Comparison of ENCODE assay signal across 31 mouse cellular contexts in the genomic region with DNA sequence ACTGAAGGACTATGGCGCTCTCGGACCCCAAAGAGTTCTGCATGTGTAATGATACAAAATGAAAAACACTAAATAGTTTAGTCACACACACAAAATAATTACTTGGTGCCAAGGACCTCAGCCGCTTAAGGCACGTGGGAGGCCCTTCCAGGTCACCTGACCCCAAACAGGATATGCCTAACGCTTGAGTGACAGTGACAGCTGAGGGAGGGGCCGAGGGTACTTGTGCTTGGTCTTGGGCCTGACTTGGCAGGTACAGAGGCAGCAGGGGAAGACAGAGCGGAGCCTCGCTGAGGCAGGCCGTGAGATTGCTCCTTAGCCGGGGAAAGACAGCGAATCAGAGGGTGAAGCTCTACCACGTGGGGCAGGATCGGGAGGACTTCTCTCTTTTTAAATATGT.
DNase-seq lines count a peak whose midpoint lies in the region; ATAC-seq and TF ChIP-seq lines count a peak whose summit lies in the region.
"Had no signal": no experiment of that assay in that cellular context is flagged by ENCODE, and none has a peak within 500 bp of the region (broad histone marks: within the 10 kb centered on the region; RNA-seq: fewer than 3 reads in every experiment).

No protein-coding gene starts in this region.

- H3K36me3 ChIP-seq in liver, embryonic 15.5 days (replicated peaks): no peaks in the 10 kb centered on the region
- H3K36me3 ChIP-seq in liver, embryonic 11.5 days (ENCODE audit: control insufficient read depth, insufficient read depth, low read length): no peaks in the 10 kb centered on the region
- no peaks in the 10 kb centered on the region for H3K36me3 ChIP-seq in myocyte (ENCODE audit: control insufficient read depth, insufficient read depth)
- H3K36me3 ChIP-seq: forebrain, embryonic 10.5 days; hindbrain, embryonic 15.5 days; neural tube, embryonic 13.5 days had no signal

- ATAC-seq in liver, embryonic 15.5 days (ENCODE audit: insufficient read depth): no peak
- no peak; the same call in 1 of the 2 replicates for ATAC-seq in liver, embryonic 11.5 days (replicated peaks; ENCODE audit: low FRiP score)
- ATAC-seq: forebrain, embryonic 16.5 days; inflammation-experienced regulatory T-cells, adult 6 months; liver, postnatal 0 days; midbrain, embryonic 16.5 days had no signal

- peak; percentile 55 for DNase-seq in gastrocnemius, postnatal 14 days
- DNase-seq in gastrocnemius, postnatal 25 days: no peak
- no peak for DNase-seq in liver, embryonic 11.5 days (ENCODE audit: low spot score)
- DNase-seq in R1 (ENCODE audit: low read depth, low spot score): peak; percentile 84
- no peak for DNase-seq in neural tube, embryonic 10.5 days (ENCODE audit: extremely low spot score, low spot score)
- DNase-seq in spleen, postnatal 10 days (ENCODE audit: low spot score in 2 of 2): no peak
- DNase-seq: adrenal gland, postnatal 10 days; cerebellum, adult 11 months; cerebellum, adult 9-10 months; embryo, embryonic 11 days; heart, adult 18-20 months; heart, postnatal 10 days; kidney, adult 11 months; kidney, postnatal 14 days; liver, postnatal 0 days; lung, postnatal 36 days; right cerebral cortex, postnatal 4 days had no signal

- no peak overlapping the region for H3K4me3 ChIP-seq in liver, embryonic 15.5 days (replicated peaks)
- H3K4me3 ChIP-seq in liver, embryonic 11.5 days (ENCODE audit: low read depth, low read length): no peak overlapping the region
- H3K4me3 ChIP-seq in myocyte: no peak overlapping the region
- H3K4me3 ChIP-seq: embryonic facial prominence, embryonic 13.5 days; forebrain, embryonic 10.5 days; heart, embryonic 13.5 days; hindbrain, embryonic 10.5 days; hindbrain, embryonic 15.5 days; left cerebral cortex, adult 2 months; limb, embryonic 15.5 days; neural tube, embryonic 13.5 days had no signal

- H3K4me1 ChIP-seq in liver, embryonic 15.5 days (replicated peaks): peaks cover 37% of the 10 kb centered on the region
- peaks cover 21% of the 10 kb centered on the region for H3K4me1 ChIP-seq in liver, embryonic 11.5 days (replicated peaks; ENCODE audit: control insufficient read depth, insufficient read depth, low read length)

- no peak overlapping the region for H3K4me2 ChIP-seq in liver, embryonic 15.5 days
- no peak overlapping the region for H3K4me2 ChIP-seq in liver, embryonic 11.5 days
- H3K4me2 ChIP-seq in myocyte (ENCODE audit: low read depth): no peak overlapping the region
- H3K4me2 ChIP-seq: embryonic facial prominence, embryonic 13.5 days; heart, embryonic 13.5 days; hindbrain, embryonic 15.5 days; limb, embryonic 15.5 days; midbrain, embryonic 11.5 days; neural tube, embryonic 13.5 days had no signal

- H3K79me2 ChIP-seq in myocyte (ENCODE audit: control insufficient read depth, insufficient read depth): no peaks in the 10 kb centered on the region

- 0 out of 2 replicates have a peak overlapping the region, but pooled peaks have one; percentile 19 for H3K27ac ChIP-seq in liver, embryonic 15.5 days (replicated peaks)
- H3K27ac ChIP-seq in liver, embryonic 11.5 days (ENCODE audit: low read depth, low read length): no peak overlapping the region
- H3K27ac ChIP-seq: forebrain, embryonic 10.5 days; heart, embryonic 13.5 days; hindbrain, embryonic 10.5 days; hindbrain, embryonic 15.5 days; left cerebral cortex, adult 2 months; limb, embryonic 15.5 days; neural tube, embryonic 13.5 days had no signal

- intact Hi-C loops in gastrocnemius, postnatal 14 days (cut with DNase I; ENCODE audit: low total_unique reads): no loop called here

- H3ac ChIP-seq in myocyte (ENCODE audit: control insufficient read depth, insufficient read length): no peak overlapping the region

- H3K9me3 ChIP-seq in liver, embryonic 15.5 days (replicated peaks): no peaks in the 10 kb centered on the region
- no peaks in the 10 kb centered on the region for H3K9me3 ChIP-seq in liver, embryonic 11.5 days (ENCODE audit: control insufficient read depth, low read length)
- H3K9me3 ChIP-seq: embryonic facial prominence, embryonic 13.5 days; forebrain, embryonic 10.5 days; heart, embryonic 13.5 days; hindbrain, embryonic 10.5 days; hindbrain, embryonic 15.5 days; limb, embryonic 15.5 days; neural tube, embryonic 13.5 days had no signal

- 75% methylated on average over 13 of the region's 13 CpGs for WGBS in liver, embryonic 15.5 days (ENCODE audit: insufficient replicate concordance)
- 75% methylated on average over 13 of the region's 13 CpGs for WGBS in liver, embryonic 11.5 days

- H3K9ac ChIP-seq in liver, embryonic 15.5 days: no peak overlapping the region
- no peak overlapping the region for H3K9ac ChIP-seq in liver, embryonic 11.5 days (ENCODE audit: low read depth, low read length)
- H3K9ac ChIP-seq: embryonic facial prominence, embryonic 13.5 days; heart, embryonic 13.5 days; hindbrain, embryonic 15.5 days; limb, embryonic 15.5 days; liver, postnatal 0 days; neural tube, embryonic 13.5 days had no signal

- no peaks in the 10 kb centered on the region for H3K27me3 ChIP-seq in liver, embryonic 15.5 days
- H3K27me3 ChIP-seq in liver, embryonic 11.5 days (replicated peaks; ENCODE audit: control insufficient read depth, insufficient read depth, low read length): no peaks in the 10 kb centered on the region
- H3K27me3 ChIP-seq in myocyte (ENCODE audit: control insufficient read depth, insufficient read depth, insufficient read length): no peaks in the 10 kb centered on the region
- H3K27me3 ChIP-seq: embryonic facial prominence, embryonic 13.5 days; heart, embryonic 13.5 days; hindbrain, embryonic 15.5 days; limb, embryonic 15.5 days; neural tube, embryonic 13.5 days had no signal

- no peak for TF ChIP-seq POLR2A in myocyte (IDR thresholded peaks at IDR 0.05; ENCODE audit: insufficient read length, low read depth)

TF ChIP-seq in myocyte, 11 proteins besides CTCF, POLR2A, EP300 and RAD21:
- TF ChIP-seq CEBPB (IDR thresholded peaks at IDR 0.05; ENCODE audit: insufficient read depth, poor library complexity, severe bottlenecking): no peak
- peak; percentile 47 for TF ChIP-seq TCF3 (IDR thresholded peaks at IDR 0.05; ENCODE audit: insufficient read length, low read depth)
- TF ChIP-seq MAX (IDR thresholded peaks at IDR 0.05; ENCODE audit: low read depth): no peak
- TF ChIP-seq SRF (IDR thresholded peaks at IDR 0.05; ENCODE audit: control insufficient read depth, insufficient read length, low read depth): no peak
- peak; percentile 67 for TF ChIP-seq USF1 (IDR thresholded peaks at IDR 0.05; ENCODE audit: low read depth)
- peak in 2 of 3 experiments; percentile 32 to 85 for TF ChIP-seq MYOG (IDR thresholded peaks at IDR 0.05; ENCODE audit: control insufficient read depth in 1 of 3, insufficient read depth in 1 of 3, insufficient read length in 2 of 3, low read depth in 2 of 3)
- peak; percentile 46 to 100 (median 90) for TF ChIP-seq MYOD1 (IDR thresholded peaks at IDR 0.05; ENCODE audit: control insufficient read depth in 1 of 3, insufficient read length in 2 of 3, low read depth in 2 of 3)
- TF ChIP-seq REST (IDR thresholded peaks at IDR 0.05; ENCODE audit: insufficient read depth, insufficient read length): no peak
- no peak for TF ChIP-seq E2F4 (IDR thresholded peaks at IDR 0.05; ENCODE audit: insufficient read depth)
- no peak for TF ChIP-seq POLR2AphosphoS2 (IDR thresholded peaks at IDR 0.05; ENCODE audit: insufficient read length, low read depth)
- peak; percentile 58 for TF ChIP-seq TCF12 (IDR thresholded peaks at IDR 0.05; ENCODE audit: insufficient read depth, poor library complexity, severe bottlenecking)

Comparison
In these comparisons a context has a peak if more than half of its experiments do, and no peak if none do; other contexts are left out.
1. DNase-seq: peak in gastrocnemius, postnatal 14 days (single experiment) and R1 (single experiment); none in gastrocnemius, postnatal 25 days (single experiment), liver, embryonic 11.5 days (single experiment), neural tube, embryonic 10.5 days (single experiment) and spleen, postnatal 10 days (0 of 2).